16 mouse cellular contexts compared by ENCODE assay signal in genomic region chr8:8482707-8483480, GRCm38 (mm10).
A peak's percentile ranks its signal among the peaks of the same experiment; 100 is the strongest.
DNase-seq lines count a peak whose midpoint lies in the region; ATAC-seq and TF ChIP-seq lines count a peak whose summit lies in the region.
"Had no signal": no experiment of that assay in that cellular context is flagged by ENCODE, and none has a peak within 500 bp of the region (broad histone marks: within the 10 kb centered on the region; RNA-seq: fewer than 3 reads in every experiment).

No protein-coding gene starts in this region.

- DNase-seq in heart, adult 2 months: peak; percentile 21 to 26
- peak; percentile 26 for DNase-seq in lung, embryonic 14.5 days
- no peak for DNase-seq in lung, adult 2 months
- peak; percentile 29 for DNase-seq in gastrocnemius, postnatal 14 days
- DNase-seq in heart, postnatal 36 days: peak; percentile 12 to 29
- no peak for DNase-seq in layer of hippocampus, adult 2 months (ENCODE audit: low spot score in 2 of 2)
- DNase-seq: cerebellum, adult 11 months; kidney, adult 8-10 months; left cerebral cortex, postnatal 4 days; thymus, postnatal 36 days had no signal

- no peaks in the 10 kb centered on the region for H3K4me1 ChIP-seq in heart, adult 2 months (ENCODE audit: control insufficient read depth, insufficient read depth, low read length)
- H3K4me1 ChIP-seq in heart, embryonic 11.5 days (ENCODE audit: control insufficient read depth, insufficient read depth, low read length): peaks cover 4% of the 10 kb centered on the region; the same call in 1 of the 2 replicates
- H3K4me1 ChIP-seq in lung, embryonic 14.5 days (ENCODE audit: insufficient read depth): no peaks in the 10 kb centered on the region
- H3K4me1 ChIP-seq in lung, adult 2 months (ENCODE audit: control insufficient read depth, insufficient read depth, low read length): no peaks in the 10 kb centered on the region
- H3K4me1 ChIP-seq: megakaryocyte, embryonic 14.5 days had no signal

- no peak for TF ChIP-seq CTCF in heart, adult 2 months (IDR thresholded peaks at IDR 0.05)
- TF ChIP-seq CTCF in lung, embryonic 14.5 days (IDR thresholded peaks at IDR 0.05; ENCODE audit: low read depth): no peak
- TF ChIP-seq CTCF in lung, adult 2 months (IDR thresholded peaks at IDR 0.05; ENCODE audit: insufficient read depth, low read length): no peak
- no peak for TF ChIP-seq CTCF in layer of hippocampus, adult 2 months (conservative IDR thresholded peaks at IDR 0.05)

- no peak overlapping the region for H3K9ac ChIP-seq in heart, adult 2 months (ENCODE audit: low read depth, low read length)
- no peak overlapping the region for H3K9ac ChIP-seq in heart, embryonic 11.5 days (ENCODE audit: low read depth, low read length)
- H3K9ac ChIP-seq in lung, embryonic 14.5 days: no peak overlapping the region
- H3K9ac ChIP-seq: liver, embryonic 14.5 days; stomach, embryonic 15.5 days had no signal

- no peaks in the 10 kb centered on the region for H3K36me3 ChIP-seq in heart, adult 2 months (ENCODE audit: control insufficient read depth, insufficient read depth, low read length)
- no peaks in the 10 kb centered on the region for H3K36me3 ChIP-seq in heart, embryonic 11.5 days (ENCODE audit: control insufficient read depth, insufficient read depth, low read length)
- no peaks in the 10 kb centered on the region for H3K36me3 ChIP-seq in lung, embryonic 14.5 days (ENCODE audit: insufficient read depth)
- H3K36me3 ChIP-seq: stomach, embryonic 15.5 days had no signal

- WGBS in heart, adult 2 months: 50% methylated on average over 10 of the region's 10 CpGs
- 59% methylated on average over 10 of the region's 10 CpGs for WGBS in heart, embryonic 11.5 days (ENCODE audit: insufficient replicate concordance)
- WGBS in lung, embryonic 14.5 days: 64% methylated on average over 10 of the region's 10 CpGs
- WGBS in lung, adult 2 months: 62% methylated on average over 10 of the region's 10 CpGs

- no peaks in the 10 kb centered on the region for H3K9me3 ChIP-seq in heart, embryonic 11.5 days (replicated peaks; ENCODE audit: control insufficient read depth, low read length)
- no peaks in the 10 kb centered on the region for H3K9me3 ChIP-seq in lung, embryonic 14.5 days (ENCODE audit: low read depth, low read length)
- H3K9me3 ChIP-seq: megakaryocyte, embryonic 14.5 days; stomach, embryonic 15.5 days had no signal

- H3K79me2 ChIP-seq in heart, adult 2 months (replicated peaks; ENCODE audit: control insufficient read depth, insufficient read depth, low read length): no peaks in the 10 kb centered on the region

- no peak for TF ChIP-seq EP300 in heart, adult 2 months (IDR thresholded peaks at IDR 0.05; ENCODE audit: insufficient read depth, low read depth, low read length)

- intact Hi-C loops in heart, adult 2 months (cut with DNase I): loop anchor here (5.0 kb wide), 1 partner anchor 174 kb away; no protein-coding TSS in a partner anchor
- intact Hi-C loops in gastrocnemius, postnatal 14 days (cut with DNase I; ENCODE audit: low total_unique reads): no loop called here
- intact Hi-C loops in heart, postnatal 36 days (cut with DNase I): loop anchor here (5.0 to 10.0 kb wide), 2 partner anchors 146 to 172 kb away; no protein-coding TSS in a partner anchor

- H3K4me2 ChIP-seq in heart, embryonic 11.5 days: no peak overlapping the region
- no peak overlapping the region for H3K4me2 ChIP-seq in lung, embryonic 14.5 days
- H3K4me2 ChIP-seq: stomach, embryonic 15.5 days had no signal

- no peaks in the 10 kb centered on the region for H3K27me3 ChIP-seq in heart, adult 2 months (ENCODE audit: control insufficient read depth, insufficient read depth, low read length)
- H3K27me3 ChIP-seq in heart, embryonic 11.5 days (ENCODE audit: control insufficient read depth, insufficient read depth, low read length): no peaks in the 10 kb centered on the region
- H3K27me3 ChIP-seq in lung, embryonic 14.5 days (ENCODE audit: insufficient read depth, low read length): no peaks in the 10 kb centered on the region
- H3K27me3 ChIP-seq: megakaryocyte, embryonic 14.5 days; stomach, embryonic 15.5 days had no signal

- ATAC-seq in heart, embryonic 11.5 days (replicated peaks; ENCODE audit: insufficient number of reproducible peaks, low FRiP score, low TSS enrichment): no peak
- ATAC-seq in lung, embryonic 14.5 days (ENCODE audit: insufficient read depth): no peak
- ATAC-seq: CD4-positive, CD25-positive, alpha-beta regulatory T cell, adult 4 months; forebrain, embryonic 16.5 days had no signal

- no peak overlapping the region for H3K4me3 ChIP-seq in heart, adult 2 months
- no peak overlapping the region for H3K4me3 ChIP-seq in heart, embryonic 11.5 days (ENCODE audit: low read depth, low read length)
- no peak overlapping the region for H3K4me3 ChIP-seq in lung, embryonic 14.5 days (ENCODE audit: low read depth, low read length)
- H3K4me3 ChIP-seq in lung, adult 2 months (replicated peaks; ENCODE audit: extremely low read depth, low read depth, low read length): no peak overlapping the region
- no peak overlapping the region for H3K4me3 ChIP-seq in layer of hippocampus, adult 2 months
- H3K4me3 ChIP-seq: megakaryocyte, embryonic 14.5 days; stomach, embryonic 15.5 days had no signal

- peak overlapping the region; percentile 59 for H3K27ac ChIP-seq in heart, adult 2 months
- H3K27ac ChIP-seq in heart, embryonic 11.5 days (ENCODE audit: low read depth, low read length): no peak overlapping the region
- H3K27ac ChIP-seq in lung, embryonic 14.5 days (ENCODE audit: low read depth): no peak overlapping the region
- no peak overlapping the region for H3K27ac ChIP-seq in layer of hippocampus, adult 2 months
- H3K27ac ChIP-seq: liver, embryonic 14.5 days; stomach, embryonic 15.5 days had no signal

- no peak for TF ChIP-seq POLR2A in heart, adult 2 months (IDR thresholded peaks at IDR 0.05; ENCODE audit: insufficient read depth, low read depth, low read length)
- no peak for TF ChIP-seq POLR2A in lung, adult 2 months (IDR thresholded peaks at IDR 0.05; ENCODE audit: borderline replicate concordance, extremely low read depth, low read depth, low read length)

Comparison
In these comparisons a context has a peak if more than half of its experiments do, and no peak if none do; other contexts are left out.
1. DNase-seq: peak in heart, adult 2 months (2 of 2), lung, embryonic 14.5 days (single experiment), gastrocnemius, postnatal 14 days (single experiment) and heart, postnatal 36 days (2 of 2); none in lung, adult 2 months (single experiment) and layer of hippocampus, adult 2 months (0 of 2).